In the genomic region with DNA sequence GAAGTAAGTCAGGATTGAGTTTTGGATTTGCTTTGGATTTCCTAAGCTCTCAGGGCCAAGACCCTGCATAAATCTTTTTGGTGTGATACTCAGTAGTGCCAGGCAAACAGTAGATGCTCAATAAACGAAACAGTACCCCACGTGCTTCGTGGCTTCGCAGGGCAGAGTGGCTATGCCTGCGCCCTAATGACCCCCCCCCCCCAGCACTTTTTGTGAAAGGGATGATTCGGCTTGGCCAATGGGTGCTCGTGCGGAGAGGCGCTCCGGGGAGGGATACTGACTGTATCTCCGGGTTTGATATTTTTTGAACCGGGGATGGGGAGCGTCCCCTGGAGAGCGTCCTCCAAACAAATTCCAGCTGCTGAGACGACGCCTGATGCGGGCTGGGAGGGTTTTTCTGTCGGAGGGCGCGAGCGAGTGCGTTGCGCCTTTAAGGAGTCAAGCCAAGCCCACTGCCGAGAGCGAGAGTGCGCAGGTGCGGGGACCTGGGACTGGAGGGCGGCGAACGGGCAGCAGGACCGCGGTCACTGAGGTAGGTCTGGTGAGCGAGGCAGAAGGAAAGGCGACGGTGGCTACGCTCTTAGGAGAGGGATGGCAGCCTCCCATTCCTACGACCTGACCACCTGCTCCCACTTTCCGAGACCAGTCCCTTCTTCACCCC, we compare ENCODE assay signal across 8 mouse cellular contexts. TPM values are rescaled to one million over a fixed set of nuclear protein-coding genes. Genes with fewer than 3 reads are reported as not detected.
A peak's percentile ranks its signal among the peaks of the same experiment; 100 is the strongest.
DNase-seq lines count a peak whose midpoint lies in the region; ATAC-seq lines count a peak whose summit lies in the region.

TSS of gene Abhd6 (plus strand) at position 471 of the 661 bp plus-strand sequence.

- intact Hi-C loops in gastrocnemius, postnatal 14 days (cut with DNase I; ENCODE audit: low total_unique reads), result no loop called here

- peak; percentile 76 for ATAC-seq in common myeloid progenitor, adult 5-6 weeks (replicated peaks; ENCODE audit: low read depth, poor library complexity, severe bottlenecking)
- ATAC-seq in megakaryocyte, adult 5-6 weeks (ENCODE audit: poor library complexity, severe bottlenecking), result peak; percentile 71

- DNase-seq in ZHBTc4 (ENCODE audit: low read depth, low spot score), result peak; percentile 94
- DNase-seq in gastrocnemius, postnatal 14 days, result peak; percentile 79
- peak; percentile 88 for DNase-seq in induced T-regulatory cell, adult 2 months (ENCODE audit: low read depth)
- DNase-seq in left cerebral cortex, adult 8-10 months (ENCODE audit: low spot score in 2 of 2), result peak; percentile 72 to 80
- peak; percentile 85 to 91 for DNase-seq in right cerebral cortex, adult 2 months (ENCODE audit: low spot score in 2 of 2)
- peak; percentile 45 for DNase-seq in urinary bladder, postnatal 10 days (ENCODE audit: low spot score)

RNA-seq across cellular contexts. Expression of gene Abhd6, which starts in this region (rescaled TPM):
- 1.4 and 1.8 TPM in 2 replicates for total RNA-seq in common myeloid progenitor, adult 5-6 weeks (2017)
- 1 to 10 TPM; 2.9 to 3.1 TPM for total RNA-seq in gastrocnemius, postnatal 14 days (2021)
- total RNA-seq in left cerebral cortex, adult 8-10 months (2022), result 10 to 100 TPM; 55.1 to 60.3 (median 55.6) TPM
- total RNA-seq in megakaryocyte, adult 5-6 weeks (2015), result 0.80 and 1.5 TPM in 2 replicates
- total RNA-seq in megakaryocyte, adult 5-6 weeks (2017), result 0.66 TPM in 1 of 2 replicates, not detected in the other

Comparison
In these comparisons a context has a peak if more than half of its experiments do, and no peak if none do; other contexts are left out.
1. Peak in every context shown above with its lines: DNase-seq and ATAC-seq.
2. RNA of gene Abhd6 (total RNA-seq): 55.1 to 60.3 TPM in left cerebral cortex, adult 8-10 months; 2.9 to 3.1 TPM in gastrocnemius, postnatal 14 days, 1.4 to 1.8 TPM in common myeloid progenitor, adult 5-6 weeks and 0.66 to 1.5 TPM in megakaryocyte, adult 5-6 weeks; every median in the first group is over 10 times any median in the second.